Comparison of ENCODE assay signal across 8 mouse cellular contexts in genomic region chr9:14380386-14381285, GRCm38 (mm10). TPM values are rescaled to one million over a fixed set of nuclear protein-coding genes. Genes with fewer than 3 reads are reported as not detected.
DNase-seq lines count a peak whose midpoint lies in the region; ATAC-seq lines count a peak whose summit lies in the region.

No protein-coding gene starts in this region.

- peak overlapping the region; percentile 85 for H3K27ac ChIP-seq in intestine, embryonic 15.5 days

- peak overlapping the region; percentile 93 for H3K4me2 ChIP-seq in intestine, embryonic 15.5 days (replicated peaks)

- no peaks in the 10 kb centered on the region for H3K36me3 ChIP-seq in intestine, embryonic 15.5 days

- no peaks in the 10 kb centered on the region for H3K27me3 ChIP-seq in intestine, embryonic 15.5 days (replicated peaks)

- H3K4me3 ChIP-seq in intestine, embryonic 15.5 days (replicated peaks) = peak overlapping the region; percentile 66

- under 1% methylated on average over 76 of the region's 76 CpGs for WGBS in intestine, embryonic 15.5 days

- H3K4me1 ChIP-seq in intestine, embryonic 15.5 days (replicated peaks) = peaks cover 26% of the 10 kb centered on the region

- intact Hi-C loops in left cerebral cortex, postnatal 25 days (cut with DNase I) = loop anchor here (2.0 to 5.0 kb wide), 2 partner anchors 103 to 120 kb away; partner anchors contain the start of genes Cwc15, Kdm4d and Sesn3

- H3K9ac ChIP-seq in intestine, embryonic 15.5 days = peak overlapping the region; percentile 64

- no peaks in the 10 kb centered on the region for H3K9me3 ChIP-seq in intestine, embryonic 15.5 days

- ATAC-seq in intestine, embryonic 15.5 days = peak; percentile 95

- DNase-seq in adrenal gland, adult (ENCODE audit: inconsistent age in 2 of 2, low spot score in 1 of 2) = peak; percentile 90 to 96
- DNase-seq in embryo, embryonic 10.5 days (ENCODE audit: low spot score) = peak; percentile 81
- peak; percentile 85 for DNase-seq in gastrocnemius, postnatal 25 days
- DNase-seq in left cerebral cortex, postnatal 25 days (ENCODE audit: low spot score in 2 of 2) = peak; percentile 84 to 87
- peak; percentile 78 for DNase-seq in mesoderm, embryonic 11.5 days (ENCODE audit: low read depth, low spot score)
- peak; percentile 85 for DNase-seq in right cerebral cortex, postnatal 25 days
- peak; percentile 80 to 86 for DNase-seq in urinary bladder, postnatal 36 days (ENCODE audit: low spot score in 2 of 2)

RNA-seq across cellular contexts. Expression of gene Endod1, which starts 0.7 kb away (rescaled TPM):
- 1 to 10 TPM; 3.8 to 4.1 TPM for total RNA-seq in gastrocnemius, postnatal 25 days (2021)
- polyA plus RNA-seq in intestine, embryonic 15.5 days (2015; fragmentation: Nextera tagmentation; extraction: Ambion mirVana) = 26.3 and 26.7 TPM in 2 replicates
- total RNA-seq in left cerebral cortex, postnatal 25 days (2021) = 10 to 100 TPM; 55.7 to 64.4 TPM

Comparison
In these comparisons a context has a peak if more than half of its experiments do, and no peak if none do; other contexts are left out.
1. Peak in every context shown above with its lines: DNase-seq, ATAC-seq, H3K4me3 ChIP-seq and H3K27ac ChIP-seq.
2. RNA of gene Endod1, which starts 0.7 kb away (total RNA-seq): 55.7 to 64.4 TPM in left cerebral cortex, postnatal 25 days; 3.8 to 4.1 TPM in gastrocnemius, postnatal 25 days; every median in the first group is over 10 times any median in the second.